Mouse (Mus musculus) ES-Bruce4 (cell line): ENCODE results near the gene Cdt1. TPM values are rescaled to one million over a fixed set of nuclear protein-coding genes. Genes with fewer than 3 reads are reported as not detected.

Source experiments
- H3K27ac ChIP-seq: 2 replicates; pipeline ENCODE4 v1.5.1; 2012; ENCODE audit warnings: low read length, inconsistent platforms; ENCODE audit not compliant: insufficient read depth
- H3K27me3 ChIP-seq: 2 replicates; pipeline ENCODE4 v1.6.1; 2012; ENCODE audit warnings: mild to moderate bottlenecking, low read length, inconsistent platforms; ENCODE audit not compliant: control insufficient read depth, poor library complexity, insufficient read depth, severe bottlenecking
- H3K36me3 ChIP-seq: 2 replicates; pipeline ENCODE4 v1.6.1; 2012; ENCODE audit warnings: inconsistent platforms, mild to moderate bottlenecking, low read length, moderate library complexity; ENCODE audit not compliant: control insufficient read depth, poor library complexity, insufficient read depth, severe bottlenecking
- H3K4me1 ChIP-seq: one replicate; pipeline ENCODE4 v1.8.1; 2011; ENCODE audit warnings: low read length; ENCODE audit not compliant: control insufficient read depth, insufficient read depth
- H3K4me3 ChIP-seq: 2 replicates; pipeline ENCODE4 v1.5.1; 2011; ENCODE audit warnings: low read depth, mild to moderate bottlenecking, low read length
- H3K9ac ChIP-seq: 2 replicates; pipeline ENCODE4 v1.6.1; 2012; ENCODE audit warnings: low read depth, mild to moderate bottlenecking, inconsistent platforms; ENCODE audit not compliant: poor library complexity, severe bottlenecking
- H3K9me3 ChIP-seq: replicated peaks from 2 replicates; pipeline ENCODE4 v1.6.1; 2012; ENCODE audit warnings: mild to moderate bottlenecking, low read length, inconsistent platforms; ENCODE audit not compliant: control insufficient read depth, poor library complexity, insufficient read depth, severe bottlenecking
- CTCF ChIP-seq: IDR thresholded peaks from one replicate; pipeline ENCODE4 v1.8.1; 2011; ENCODE audit warnings: low read depth, low read length
- EP300 ChIP-seq: IDR thresholded peaks from 2 replicates; pipeline ENCODE4 v1.6.1; 2011; ENCODE audit warnings: low read depth, low read length; ENCODE audit not compliant: insufficient read depth
- POLR2A ChIP-seq: IDR thresholded peaks from one replicate; pipeline ENCODE4 v1.8.1; 2011; ENCODE audit warnings: low read length; ENCODE audit not compliant: insufficient read depth
- polyA plus RNA-seq: library from polyadenylated mRNA; stranded (reverse); fragments of >200 nt; gene quantifications from 2 replicates; pipeline ENCODE4 v1.2.4, GENCODE M21; 2011; ENCODE audit warnings: low read depth; ENCODE audit not compliant: missing spikeins, insufficient read depth, insufficient read length

The Cdt1 gene
- polyA plus RNA-seq, 1 experiment, result 68.6 TPM

- Histone ChIP-seq H3K4me3 (no peak overlapping the region), H3K36me3 (0 out of 2 replicates have a peak, but pooled peaks cover 4% of the 10 kb centered on the region), H3K9me3 (no peaks in the 10 kb centered on the region), H3K9ac (no peak overlapping the region), H3K27me3 (no peaks in the 10 kb centered on the region), H3K4me1 (peaks cover 9% of the 10 kb centered on the region), H3K27ac (no peak overlapping the region)
- TF ChIP-seq POLR2A (no peak), EP300 (no peak), CTCF (no peak)
These were observed 20.0 kb upstream of the Cdt1 start for GRCm38 (mm10) chr8:122547815-122548214.

- H3K4me3 ChIP-seq, result no peak overlapping the region
- peaks cover 9% of the 10 kb centered on the region for H3K4me1 ChIP-seq
- no peaks in the 10 kb centered on the region for H3K27me3 ChIP-seq
- no peak for TF ChIP-seq EP300
- TF ChIP-seq CTCF, result no peak
- TF ChIP-seq POLR2A, result no peak
- no peak overlapping the region for H3K9ac ChIP-seq
- H3K9me3 ChIP-seq, result no peaks in the 10 kb centered on the region
- 0 out of 2 replicates have a peak, but pooled peaks cover 4% of the 10 kb centered on the region for H3K36me3 ChIP-seq
- H3K27ac ChIP-seq, result 0 out of 2 replicates have a peak overlapping the region, but pooled peaks have one; percentile 20
These were observed 19.5 kb upstream of the Cdt1 start for GRCm38 (mm10) chr8:122548331-122548730.

GRCm38 (mm10) chr8:122548891-122549439 lies 18.9 kb upstream of the Cdt1 start:
- Histone ChIP-seq H3K9ac (0 out of 2 replicates have a peak overlapping the region, but pooled peaks have one; percentile 96), H3K27ac (0 out of 2 replicates have a peak overlapping the region, but pooled peaks have one; percentile 3), H3K4me3 (no peak overlapping the region), H3K36me3 (0 out of 2 replicates have a peak, but pooled peaks cover 4% of the 10 kb centered on the region), H3K4me1 (peaks cover 9% of the 10 kb centered on the region), H3K9me3 (no peaks in the 10 kb centered on the region), H3K27me3 (no peaks in the 10 kb centered on the region)
- TF ChIP-seq CTCF, result no peak
- TF ChIP-seq EP300, result no peak
- TF ChIP-seq POLR2A, result no peak

DNA sequence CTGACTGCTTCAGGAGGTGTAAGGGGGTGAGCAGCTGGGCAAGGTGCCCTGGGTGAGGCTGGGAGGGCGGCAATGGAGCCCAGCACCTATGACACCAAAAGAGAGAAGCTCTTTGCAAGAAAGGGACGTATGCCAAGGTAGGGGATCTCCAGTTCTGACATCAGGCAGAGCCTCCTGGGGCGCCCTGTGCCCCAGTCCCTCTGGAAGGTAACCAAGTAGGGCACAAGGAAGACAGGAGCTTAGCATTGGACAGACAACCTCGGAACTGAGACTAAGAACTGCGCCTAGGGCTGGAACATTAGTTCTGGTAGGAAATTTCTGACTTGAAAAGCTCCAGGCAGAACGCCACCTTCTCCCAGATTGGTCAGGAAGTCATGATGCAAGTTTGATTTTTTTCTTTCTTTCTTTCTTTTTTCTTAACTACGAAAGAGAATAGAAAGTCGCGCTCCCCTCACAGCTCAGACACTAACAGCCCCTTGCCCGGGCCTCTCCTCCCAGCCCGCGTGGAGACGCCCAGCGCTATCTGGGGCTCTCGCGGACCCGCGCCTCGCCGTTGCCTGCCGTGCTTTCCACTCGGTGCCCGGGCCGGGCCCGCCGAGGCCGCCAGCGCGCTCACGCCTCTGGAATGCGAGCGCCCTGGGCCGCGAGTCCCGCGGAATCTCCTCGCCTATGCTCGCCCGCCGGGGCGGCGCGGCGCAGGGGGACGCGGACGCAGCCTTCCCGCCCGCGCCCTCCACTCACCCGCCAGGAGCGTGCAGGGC lies 17.4 kb upstream of the Cdt1 start:
- H3K4me3 ChIP-seq, result peak overlapping the region; percentile 68
- H3K36me3 ChIP-seq, result 0 out of 2 replicates have a peak, but pooled peaks cover 4% of the 10 kb centered on the region
- no peak overlapping the region for H3K27ac ChIP-seq
- peaks cover 5% of the 10 kb centered on the region for H3K4me1 ChIP-seq
- no peaks in the 10 kb centered on the region for H3K27me3 ChIP-seq
- no peak for TF ChIP-seq CTCF
- TF ChIP-seq EP300, result no peak
- TF ChIP-seq POLR2A, result no peak
- H3K9ac ChIP-seq, result peak overlapping the region; percentile 96
- H3K9me3 ChIP-seq, result no peaks in the 10 kb centered on the region

GRCm38 (mm10) chr8:122550995-122551264 lies 16.9 kb upstream of the Cdt1 start:
- Histone ChIP-seq H3K9me3 (no peaks in the 10 kb centered on the region), H3K4me1 (peaks cover 5% of the 10 kb centered on the region), H3K4me3 (peak overlapping the region; percentile 68), H3K27ac (no peak overlapping the region), H3K9ac (peak overlapping the region; percentile 96), H3K27me3 (no peaks in the 10 kb centered on the region), H3K36me3 (0 out of 2 replicates have a peak, but pooled peaks cover 4% of the 10 kb centered on the region)
- no peak for TF ChIP-seq EP300
- TF ChIP-seq POLR2A, result no peak
- TF ChIP-seq CTCF, result no peak
